8 mouse cellular contexts compared by ENCODE assay signal in genomic region chr2:24367030-24367894, GRCm38 (mm10). TPM values are rescaled to one million over a fixed set of nuclear protein-coding genes. Genes with fewer than 3 reads are reported as not detected.
DNase-seq lines count a peak whose midpoint lies in the region; ATAC-seq lines count a peak whose summit lies in the region.

TSS of gene Psd4 (plus strand) at chr2:24367580.

- peak; percentile 6 for DNase-seq in layer of hippocampus, adult 9-11 months
- DNase-seq in layer of hippocampus, adult 8-10 months (ENCODE audit: low spot score in 2 of 2): no peak
- peak; percentile 70 for DNase-seq in embryonic facial prominence, embryonic 10.5 days (ENCODE audit: low spot score)
- DNase-seq in heart, embryonic 10.5 days (ENCODE audit: low spot score): no peak
- DNase-seq in kidney, adult 8-10 months: peak; percentile 59 to 64
- peak; percentile 62 for DNase-seq in thymus, postnatal 25 days

- no peaks in the 10 kb centered on the region for H3K9me3 ChIP-seq in embryonic facial prominence, embryonic 10.5 days
- no peaks in the 10 kb centered on the region for H3K9me3 ChIP-seq in heart, embryonic 10.5 days
- H3K9me3 ChIP-seq in lung, embryonic 15.5 days: no peaks in the 10 kb centered on the region

- H3K4me3 ChIP-seq in embryonic facial prominence, embryonic 10.5 days: peak within 1 kb of the TSS; percentile 57
- peak within 1 kb of the TSS; percentile 58 for H3K4me3 ChIP-seq in heart, embryonic 10.5 days
- peak within 1 kb of the TSS; percentile 25 for H3K4me3 ChIP-seq in lung, embryonic 15.5 days

- no peak within 1 kb of the TSS for H3K9ac ChIP-seq in lung, embryonic 15.5 days

- peak within 1 kb of the TSS; percentile 58 for H3K4me2 ChIP-seq in lung, embryonic 15.5 days

- no peaks in the 10 kb centered on the region for H3K36me3 ChIP-seq in embryonic facial prominence, embryonic 10.5 days (replicated peaks)
- no peaks in the 10 kb centered on the region for H3K36me3 ChIP-seq in heart, embryonic 10.5 days
- H3K36me3 ChIP-seq in lung, embryonic 15.5 days: no peaks in the 10 kb centered on the region

- peak; percentile 93 for ATAC-seq in lung, embryonic 15.5 days (ENCODE audit: borderline replicate concordance, extremely low read depth, low FRiP score, low TSS enrichment)
- peak; percentile 85 for ATAC-seq in neutrophil, adult 5-6 weeks (ENCODE audit: extremely low read depth, insufficient number of reproducible peaks, low FRiP score, poor library complexity, severe bottlenecking)

- H3K4me1 ChIP-seq in embryonic facial prominence, embryonic 10.5 days: peaks cover 8% of the 10 kb centered on the region
- peaks cover 4% of the 10 kb centered on the region for H3K4me1 ChIP-seq in heart, embryonic 10.5 days
- H3K4me1 ChIP-seq in lung, embryonic 15.5 days: peaks cover 11% of the 10 kb centered on the region

- 5% methylated on average over 47 of the region's 47 CpGs for WGBS in embryonic facial prominence, embryonic 10.5 days
- WGBS in heart, embryonic 10.5 days: 4% methylated on average over 47 of the region's 47 CpGs
- 2% methylated on average over 44 of the region's 47 CpGs for WGBS in lung, embryonic 15.5 days

- H3K27me3 ChIP-seq in embryonic facial prominence, embryonic 10.5 days (replicated peaks; ENCODE audit: low read depth, poor library complexity, severe bottlenecking): peaks cover 33% of the 10 kb centered on the region
- H3K27me3 ChIP-seq in heart, embryonic 10.5 days (ENCODE audit: insufficient read depth, poor library complexity, severe bottlenecking): peaks cover 21% of the 10 kb centered on the region
- H3K27me3 ChIP-seq in lung, embryonic 15.5 days: no peaks in the 10 kb centered on the region

- H3K27ac ChIP-seq in embryonic facial prominence, embryonic 10.5 days (replicated peaks): peak within 1 kb of the TSS; percentile 51; the same call in 1 of the 2 replicates
- peak within 1 kb of the TSS; percentile 56; the same call in 1 of the 2 replicates for H3K27ac ChIP-seq in heart, embryonic 10.5 days
- H3K27ac ChIP-seq in lung, embryonic 15.5 days: no peak within 1 kb of the TSS

RNA-seq across cellular contexts. Expression of gene Psd4, which starts in this region (rescaled TPM):
- 1 to 10 TPM in 2 of 4 experiments, under 1 TPM in 2; 0.69 to 3.4 (median 1.6) TPM for total RNA-seq in layer of hippocampus, adult 8-10 months (2022)
- polyA plus RNA-seq in embryonic facial prominence, embryonic 10.5 days (2016; fragmentation: Nextera tagmentation; extraction: Ambion mirVana): 0.52 and 0.81 TPM in 2 replicates
- 1.1 and 1.3 TPM in 2 replicates for polyA plus RNA-seq in heart, embryonic 10.5 days (2016; fragmentation: Nextera tagmentation; extraction: Ambion mirVana)
- polyA plus RNA-seq in lung, embryonic 15.5 days (2015; fragmentation: Nextera tagmentation; extraction: Ambion mirVana): 2.3 and 2.8 TPM in 2 replicates
- 132 and 154 TPM in 2 replicates for total RNA-seq in neutrophil, adult 5-6 weeks (2017)

Comparison
In these comparisons a context has a peak if more than half of its experiments do, and no peak if none do; other contexts are left out.
1. RNA of gene Psd4 (total RNA-seq): 132 to 154 TPM in neutrophil, adult 5-6 weeks; 0.69 to 3.4 TPM in layer of hippocampus, adult 8-10 months; every median in the first group is over 10 times any median in the second.
2. DNase-seq: peak in layer of hippocampus, adult 9-11 months (single experiment), kidney, adult 8-10 months (2 of 2) and thymus, postnatal 25 days (single experiment); none in layer of hippocampus, adult 8-10 months (0 of 2) and heart, embryonic 10.5 days (single experiment).
3. Peak in DNase-seq, H3K4me3 ChIP-seq and H3K27ac ChIP-seq in embryonic facial prominence, embryonic 10.5 days; RNA of the gene not detected or under 1 TPM.
4. Peak in every context shown above with its lines, with median percentiles within 50 percentile points of each other: H3K4me3 ChIP-seq.